Mouse (Mus musculus): ENCODE measurements around the gene Rbfox1. TPM values are rescaled to one million over a fixed set of nuclear protein-coding genes. Genes with fewer than 3 reads are reported as not detected.

Gene Rbfox1
- total and polyA plus RNA-seq, 3 experiments: not detected

DNA sequence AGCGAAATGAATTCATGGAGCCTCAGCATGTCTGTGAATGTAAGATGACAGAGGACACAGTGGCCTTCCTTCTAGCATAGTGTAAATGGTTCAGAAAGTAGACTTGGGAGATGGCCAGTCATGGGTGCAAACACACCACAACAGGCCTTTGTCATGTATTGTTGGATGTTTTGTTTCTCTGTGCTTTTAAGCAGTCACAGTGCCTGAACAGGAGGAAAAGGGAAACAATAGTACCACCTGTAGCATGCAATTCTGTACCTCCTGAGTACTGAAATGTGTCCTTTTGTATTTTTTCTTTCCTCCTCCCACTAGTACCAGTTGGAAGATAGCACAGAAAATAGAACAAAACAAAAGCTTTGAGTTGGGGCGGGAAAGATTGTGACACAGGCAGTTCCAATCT lies 968.6 kb downstream of the Rbfox1 start:
- TF ChIP-seq GATA1 (IDR thresholded peaks at IDR 0.05; ENCODE audit: borderline replicate concordance, low read length): no peak
- no peak for TF ChIP-seq POLR2AphosphoS5 (IDR thresholded peaks at IDR 0.05; ENCODE audit: insufficient replicate concordance, low read depth, low read length)
- TF ChIP-seq GATA2 (IDR thresholded peaks at IDR 0.05; ENCODE audit: borderline replicate concordance, low read depth, low read length): no peak
- no peak for TF ChIP-seq TAL1 (conservative IDR thresholded peaks at IDR 0.05; ENCODE audit: low read depth, low read length)
- no peak for TF ChIP-seq CTCF (IDR thresholded peaks at IDR 0.05; ENCODE audit: low read depth, low read length)
- ATAC-seq (ENCODE audit: extremely low read depth, insufficient number of reproducible peaks, low FRiP score, poor library complexity, severe bottlenecking): no peak
- peaks cover 2% of the 10 kb centered on the region; the same call in 1 of the 2 replicates for H3K9me3 ChIP-seq (replicated peaks)

GRCm38 (mm10) chr16:6861656-6862055 lies 976.5 kb downstream of the Rbfox1 start:
- Histone ChIP-seq H3K4me3 (ENCODE audit: low read depth, low read length) (no peak overlapping the region), H3K36me3 (replicated peaks) (no peaks in the 10 kb centered on the region), H3K4me1 (ENCODE audit: insufficient read depth, low read depth, low read length) (no peaks in the 10 kb centered on the region), H3K9me3 (replicated peaks) (no peaks in the 10 kb centered on the region; the same call in 1 of the 2 replicates), H3K27me3 (ENCODE audit: insufficient read depth, low read length) (no peaks in the 10 kb centered on the region)
- ATAC-seq (ENCODE audit: extremely low read depth, insufficient number of reproducible peaks, low FRiP score, poor library complexity, severe bottlenecking) (no peak), DNase-seq (ENCODE audit: low spot score) (no peak)
- TF ChIP-seq GATA1 (IDR thresholded peaks at IDR 0.05; ENCODE audit: borderline replicate concordance, low read length) (no peak), TAL1 (conservative IDR thresholded peaks at IDR 0.05; ENCODE audit: low read depth, low read length) (no peak), POLR2AphosphoS5 (IDR thresholded peaks at IDR 0.05; ENCODE audit: insufficient replicate concordance, low read depth, low read length) (no peak), GATA2 (IDR thresholded peaks at IDR 0.05; ENCODE audit: borderline replicate concordance, low read depth, low read length) (no peak), CTCF (IDR thresholded peaks at IDR 0.05; ENCODE audit: low read depth, low read length) (no peak)

More for the DNA sequence above, 968.6 kb downstream of the Rbfox1 start:
- H3K4me1 ChIP-seq (ENCODE audit: insufficient read depth, low read depth, low read length): no peaks in the 10 kb centered on the region
- no peak for DNase-seq (ENCODE audit: low spot score)
- H3K4me3 ChIP-seq (ENCODE audit: low read depth, low read length): no peak overlapping the region
- no peaks in the 10 kb centered on the region for H3K27me3 ChIP-seq (ENCODE audit: insufficient read depth, low read length)
- no peaks in the 10 kb centered on the region for H3K36me3 ChIP-seq (replicated peaks)

GRCm38 (mm10) chr16:6882683-6883430 lies 997.7 kb downstream of the Rbfox1 start:
- TF ChIP-seq TAL1 (conservative IDR thresholded peaks at IDR 0.05; ENCODE audit: low read depth, low read length): no peak
- no peak for TF ChIP-seq POLR2AphosphoS5 (IDR thresholded peaks at IDR 0.05; ENCODE audit: insufficient replicate concordance, low read depth, low read length)
- no peak for TF ChIP-seq CTCF (IDR thresholded peaks at IDR 0.05; ENCODE audit: low read depth, low read length)
- TF ChIP-seq GATA1 (IDR thresholded peaks at IDR 0.05; ENCODE audit: borderline replicate concordance, low read length): no peak
- no peak for TF ChIP-seq GATA2 (IDR thresholded peaks at IDR 0.05; ENCODE audit: borderline replicate concordance, low read depth, low read length)
- DNase-seq (ENCODE audit: low spot score) (no peak), ATAC-seq (ENCODE audit: extremely low read depth, insufficient number of reproducible peaks, low FRiP score, poor library complexity, severe bottlenecking) (no peak)
- peaks cover 10% of the 10 kb centered on the region for H3K9me3 ChIP-seq (replicated peaks)
- H3K4me1 ChIP-seq (ENCODE audit: insufficient read depth, low read depth, low read length): no peaks in the 10 kb centered on the region
- no peak overlapping the region for H3K4me3 ChIP-seq (ENCODE audit: low read depth, low read length)
- H3K36me3 ChIP-seq (replicated peaks): no peaks in the 10 kb centered on the region
- H3K27me3 ChIP-seq (ENCODE audit: insufficient read depth, low read length): no peaks in the 10 kb centered on the region

- no peak for TF ChIP-seq GATA1 (IDR thresholded peaks at IDR 0.05; ENCODE audit: borderline replicate concordance, low read length)
- no peak for TF ChIP-seq TAL1 (conservative IDR thresholded peaks at IDR 0.05; ENCODE audit: low read depth, low read length)
- no peak for TF ChIP-seq GATA2 (IDR thresholded peaks at IDR 0.05; ENCODE audit: borderline replicate concordance, low read depth, low read length)
- Histone ChIP-seq H3K4me3 (ENCODE audit: low read depth, low read length) (no peak overlapping the region), H3K27me3 (ENCODE audit: insufficient read depth, low read length) (no peaks in the 10 kb centered on the region), H3K9me3 (replicated peaks) (peaks cover 8% of the 10 kb centered on the region), H3K4me1 (ENCODE audit: insufficient read depth, low read depth, low read length) (no peaks in the 10 kb centered on the region), H3K36me3 (replicated peaks) (no peaks in the 10 kb centered on the region)
- ATAC-seq (ENCODE audit: extremely low read depth, insufficient number of reproducible peaks, low FRiP score, poor library complexity, severe bottlenecking): no peak
- no peak for DNase-seq (ENCODE audit: low spot score)
Observed at GRCm38 (mm10) chr16:6883798-6884197, 998.6 kb downstream of the Rbfox1 start.

DNA sequence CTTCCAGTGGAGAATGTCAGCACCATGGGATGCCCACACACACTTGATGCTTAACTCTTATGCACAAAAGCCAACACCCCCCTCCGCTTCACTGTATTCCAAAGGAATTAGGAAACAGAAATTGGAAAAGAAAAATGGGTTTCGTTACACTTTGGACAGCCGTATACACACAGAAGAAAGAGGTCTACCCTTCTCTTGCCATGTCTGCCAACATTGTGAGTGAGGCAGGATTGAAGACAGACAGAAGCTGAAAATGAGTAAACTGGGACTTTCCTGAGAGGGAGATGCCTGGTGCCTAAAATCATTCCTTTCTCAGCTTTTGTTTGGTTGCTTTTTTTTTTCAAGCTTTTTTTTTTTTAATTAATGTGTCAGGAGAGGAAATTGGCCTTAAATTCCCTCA lies 1000.5 kb downstream of the Rbfox1 start:
- Histone ChIP-seq H3K4me3 (ENCODE audit: low read depth, low read length) (no peak overlapping the region), H3K9me3 (replicated peaks) (peaks cover 8% of the 10 kb centered on the region), H3K27me3 (ENCODE audit: insufficient read depth, low read length) (no peaks in the 10 kb centered on the region), H3K4me1 (ENCODE audit: insufficient read depth, low read depth, low read length) (no peaks in the 10 kb centered on the region), H3K36me3 (replicated peaks) (no peaks in the 10 kb centered on the region)
- TF ChIP-seq POLR2AphosphoS5 (IDR thresholded peaks at IDR 0.05; ENCODE audit: insufficient replicate concordance, low read depth, low read length): no peak
- no peak for TF ChIP-seq GATA1 (IDR thresholded peaks at IDR 0.05; ENCODE audit: borderline replicate concordance, low read length)
- TF ChIP-seq CTCF (IDR thresholded peaks at IDR 0.05; ENCODE audit: low read depth, low read length): no peak
- no peak for TF ChIP-seq GATA2 (IDR thresholded peaks at IDR 0.05; ENCODE audit: borderline replicate concordance, low read depth, low read length)
- no peak for TF ChIP-seq TAL1 (conservative IDR thresholded peaks at IDR 0.05; ENCODE audit: low read depth, low read length)
- DNase-seq (ENCODE audit: low spot score) (no peak), ATAC-seq (ENCODE audit: extremely low read depth, insufficient number of reproducible peaks, low FRiP score, poor library complexity, severe bottlenecking) (no peak)

GRCm38 (mm10) chr16:6889221-6889620 lies 1004.1 kb downstream of the Rbfox1 start:
- TF ChIP-seq GATA2 (IDR thresholded peaks at IDR 0.05; ENCODE audit: borderline replicate concordance, low read depth, low read length) (no peak), GATA1 (IDR thresholded peaks at IDR 0.05; ENCODE audit: borderline replicate concordance, low read length) (no peak), TAL1 (conservative IDR thresholded peaks at IDR 0.05; ENCODE audit: low read depth, low read length) (no peak), POLR2AphosphoS5 (IDR thresholded peaks at IDR 0.05; ENCODE audit: insufficient replicate concordance, low read depth, low read length) (no peak), CTCF (IDR thresholded peaks at IDR 0.05; ENCODE audit: low read depth, low read length) (no peak)
- Histone ChIP-seq H3K4me1 (ENCODE audit: insufficient read depth, low read depth, low read length) (no peaks in the 10 kb centered on the region), H3K27me3 (ENCODE audit: insufficient read depth, low read length) (no peaks in the 10 kb centered on the region), H3K36me3 (replicated peaks) (no peaks in the 10 kb centered on the region), H3K9me3 (replicated peaks) (peaks cover 7% of the 10 kb centered on the region), H3K4me3 (ENCODE audit: low read depth, low read length) (no peak overlapping the region)
- ATAC-seq (ENCODE audit: extremely low read depth, insufficient number of reproducible peaks, low FRiP score, poor library complexity, severe bottlenecking): no peak
- DNase-seq (ENCODE audit: low spot score): no peak
